Mouse (Mus musculus): ENCODE measurements around the gene Btbd10. TPM values are rescaled to one million over a fixed set of nuclear protein-coding genes. Genes with fewer than 3 reads are reported as not detected.

The Btbd10 gene
- polyA plus RNA-seq, 1 experiment from 2014 or later: 44.3 TPM

DNA sequence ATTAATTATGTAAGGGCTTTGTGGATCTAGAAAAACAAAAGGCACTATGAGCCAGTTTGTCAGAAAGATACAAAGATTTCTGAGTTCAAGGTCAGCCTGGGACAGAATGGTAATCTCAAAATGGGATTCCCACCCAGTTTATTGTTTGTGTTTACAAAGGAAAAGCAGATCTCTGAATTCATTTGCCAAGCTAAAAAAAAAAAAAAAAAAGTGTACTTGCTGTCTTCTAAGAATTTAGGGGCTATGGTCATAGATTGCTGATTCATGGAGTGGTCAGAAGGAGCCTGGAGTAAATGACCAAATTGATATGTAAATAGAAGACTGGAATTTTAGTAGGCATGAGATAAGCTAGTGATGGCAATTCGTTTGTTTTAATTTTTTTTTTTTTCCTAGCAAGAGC is 49.1 kb downstream of the Btbd10 start:
- Histone ChIP-seq H3K36me3 (ENCODE audit: control insufficient read depth, insufficient read depth, low read length) (no peaks in the 10 kb centered on the region), H3K9ac (ENCODE audit: low read length) (no peak overlapping the region), H3K4me3 (ENCODE audit: low read depth, low read length) (no peak overlapping the region), H3K4me2 (ENCODE audit: low read depth) (no peak overlapping the region), H3K4me1 (ENCODE audit: control insufficient read depth, insufficient read depth, low read length) (no peaks in the 10 kb centered on the region), H3K27ac (ENCODE audit: low read depth, low read length) (no peak overlapping the region), H3K9me3 (ENCODE audit: control insufficient read depth, low read length) (no peaks in the 10 kb centered on the region), H3K27me3 (ENCODE audit: control insufficient read depth, insufficient read depth, low read length) (no peaks in the 10 kb centered on the region)
- DNase-seq (ENCODE audit: low spot score) (no peak), ATAC-seq (ENCODE audit: insufficient read depth, low FRiP score, low TSS enrichment) (no peak)
- 70% methylated on average over 1 of the region's 1 CpGs for WGBS

DNA sequence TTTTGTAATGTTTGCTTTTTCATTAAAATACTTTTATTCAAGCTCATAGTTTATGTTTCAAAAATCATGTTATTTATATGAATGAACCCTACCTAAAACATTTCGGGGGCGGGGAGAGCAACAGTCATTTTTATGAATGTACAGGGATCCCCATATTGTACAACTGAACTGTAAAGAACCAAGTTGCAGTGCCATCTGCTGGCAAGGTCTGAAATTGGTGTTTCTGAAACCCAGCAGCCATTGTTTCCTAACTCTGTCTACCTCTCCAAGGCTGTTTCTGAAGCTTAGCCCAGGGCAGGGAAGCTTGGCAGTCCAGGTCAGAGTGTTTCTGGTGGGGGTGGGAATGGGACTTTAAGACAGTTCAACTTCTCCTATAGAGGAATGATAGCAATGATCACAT is 57.4 kb downstream of the Btbd10 start:
- Histone ChIP-seq H3K4me1 (ENCODE audit: control insufficient read depth, insufficient read depth, low read length) (no peaks in the 10 kb centered on the region), H3K4me2 (ENCODE audit: low read depth) (no peak overlapping the region), H3K27me3 (ENCODE audit: control insufficient read depth, insufficient read depth, low read length) (no peaks in the 10 kb centered on the region), H3K36me3 (ENCODE audit: control insufficient read depth, insufficient read depth, low read length) (no peaks in the 10 kb centered on the region; the same call in 1 of the 2 replicates), H3K27ac (ENCODE audit: low read depth, low read length) (no peak overlapping the region), H3K9ac (ENCODE audit: low read length) (no peak overlapping the region), H3K9me3 (ENCODE audit: control insufficient read depth, low read length) (no peaks in the 10 kb centered on the region), H3K4me3 (ENCODE audit: low read depth, low read length) (no peak overlapping the region)
- DNase-seq (ENCODE audit: low spot score): peak; percentile 69
- no peak for ATAC-seq (ENCODE audit: insufficient read depth, low FRiP score, low TSS enrichment)
- WGBS: 33% methylated on average over 2 of the region's 2 CpGs

DNA sequence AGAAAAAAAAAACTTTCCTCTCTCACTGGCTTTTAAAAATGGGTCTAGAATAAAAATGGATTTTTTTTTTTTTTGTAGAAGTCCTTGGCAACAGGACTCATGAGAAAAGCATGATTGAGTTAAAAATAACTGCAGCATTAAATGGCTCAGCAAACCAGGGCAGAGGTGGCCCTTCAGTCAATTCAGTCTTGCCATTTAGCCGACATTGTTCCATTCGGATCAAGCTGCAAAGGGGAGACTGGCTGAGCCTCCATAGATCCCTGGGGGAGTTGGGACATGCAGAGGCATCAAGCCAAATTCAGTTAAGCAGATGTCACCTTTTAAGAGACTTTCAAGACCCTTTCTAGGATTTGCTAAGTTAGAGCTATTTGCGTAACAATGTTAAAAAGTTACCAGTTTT is 59.1 kb downstream of the Btbd10 start:
- no peak overlapping the region for H3K9ac ChIP-seq (ENCODE audit: low read length)
- H3K4me1 ChIP-seq (ENCODE audit: control insufficient read depth, insufficient read depth, low read length): no peaks in the 10 kb centered on the region
- ATAC-seq (ENCODE audit: insufficient read depth, low FRiP score, low TSS enrichment): no peak
- H3K4me2 ChIP-seq (ENCODE audit: low read depth): no peak overlapping the region
- DNase-seq (ENCODE audit: low spot score): no peak
- no peak overlapping the region for H3K27ac ChIP-seq (ENCODE audit: low read depth, low read length)
- no peaks in the 10 kb centered on the region for H3K27me3 ChIP-seq (ENCODE audit: control insufficient read depth, insufficient read depth, low read length)
- H3K36me3 ChIP-seq (ENCODE audit: control insufficient read depth, insufficient read depth, low read length): no peaks in the 10 kb centered on the region; the same call in 1 of the 2 replicates
- H3K4me3 ChIP-seq (ENCODE audit: low read depth, low read length): no peak overlapping the region
- H3K9me3 ChIP-seq (ENCODE audit: control insufficient read depth, low read length): no peaks in the 10 kb centered on the region
- 79% methylated on average over 3 of the region's 3 CpGs for WGBS

DNA sequence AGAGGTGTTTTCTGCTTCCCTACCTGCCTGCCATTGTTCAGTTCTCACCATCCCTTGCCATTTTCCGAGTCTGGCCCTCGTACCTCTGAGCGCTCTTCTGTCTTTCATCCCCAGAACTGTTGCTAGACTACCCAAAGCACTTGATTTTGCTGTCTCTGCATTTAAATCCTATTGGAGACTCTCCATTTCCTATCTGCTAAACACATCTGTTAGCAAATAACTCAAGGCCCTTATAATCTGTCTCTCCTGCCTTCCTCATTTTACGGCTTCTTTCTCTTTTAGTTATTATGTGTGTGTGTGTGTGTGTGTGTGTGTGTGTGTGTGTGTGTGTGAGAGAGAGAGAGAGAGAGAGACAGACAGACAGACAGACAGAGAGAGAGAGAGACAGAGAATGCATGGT is 71.4 kb downstream of the Btbd10 start:
- no peak for ATAC-seq (ENCODE audit: insufficient read depth, low FRiP score, low TSS enrichment)
- WGBS: 95% methylated on average over 4 of the region's 4 CpGs

DNA sequence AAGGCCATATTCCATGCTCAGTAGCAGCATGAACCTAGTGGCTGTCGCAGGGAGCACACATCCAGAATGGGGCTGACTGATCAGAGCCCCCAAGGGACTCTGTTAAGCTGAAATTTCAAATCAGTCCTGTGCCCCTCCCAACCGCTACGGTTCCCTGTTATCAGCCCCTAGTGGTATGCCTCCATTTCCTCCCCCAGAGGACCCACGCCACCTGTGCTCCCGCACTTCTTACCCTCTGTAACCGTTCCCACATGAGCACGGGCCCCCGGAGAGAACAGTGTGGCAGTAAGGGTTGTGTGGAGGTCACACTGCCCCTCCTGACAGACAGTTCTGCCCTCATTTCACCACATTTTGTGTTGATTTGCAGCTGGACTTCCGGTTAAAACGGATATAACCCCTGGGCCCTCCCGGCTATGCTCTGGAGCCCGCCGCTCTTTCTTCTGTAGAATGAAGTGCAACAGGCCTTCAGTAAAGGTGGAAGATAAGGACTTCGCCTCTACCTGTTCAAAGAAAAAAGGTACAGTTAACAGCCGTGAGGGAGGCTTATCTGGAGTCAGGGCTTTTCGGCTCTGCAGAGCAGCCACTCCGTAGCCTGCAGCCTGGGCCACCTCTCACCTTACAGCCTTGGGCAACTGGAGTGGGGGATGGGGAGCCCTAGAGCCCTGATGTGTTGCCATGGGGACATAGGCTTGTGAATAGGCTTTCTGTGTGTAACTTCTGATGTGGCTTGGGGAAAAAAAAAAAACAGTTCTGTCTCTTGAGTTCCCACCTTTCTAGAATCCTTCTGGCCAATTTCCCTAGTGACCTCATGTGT is 73.9 kb downstream of the Btbd10 start:
- peaks cover 9% of the 10 kb centered on the region for H3K4me1 ChIP-seq (ENCODE audit: control insufficient read depth, insufficient read depth, low read length)
- no peak overlapping the region for H3K27ac ChIP-seq (ENCODE audit: low read depth, low read length)
- peak overlapping the region; percentile 17; the same call in 1 of the 2 replicates for H3K4me2 ChIP-seq (ENCODE audit: low read depth)
- ATAC-seq (ENCODE audit: insufficient read depth, low FRiP score, low TSS enrichment): 0 out of 2 replicates have a peak, but pooled peaks have one; percentile 23
- H3K4me3 ChIP-seq (ENCODE audit: low read depth, low read length): no peak overlapping the region
- WGBS: 37% methylated on average over 17 of the region's 17 CpGs
- no peaks in the 10 kb centered on the region for H3K27me3 ChIP-seq (ENCODE audit: control insufficient read depth, insufficient read depth, low read length)
- H3K9ac ChIP-seq (ENCODE audit: low read length): peak overlapping the region; percentile 2; the same call in 1 of the 2 replicates
- H3K9me3 ChIP-seq (ENCODE audit: control insufficient read depth, low read length): no peaks in the 10 kb centered on the region
- peak; percentile 58 for DNase-seq (ENCODE audit: low spot score)
- no peaks in the 10 kb centered on the region for H3K36me3 ChIP-seq (ENCODE audit: control insufficient read depth, insufficient read depth, low read length)

More for the DNA sequence above, 71.4 kb downstream of the Btbd10 start:
- H3K27ac ChIP-seq (ENCODE audit: low read depth, low read length): no peak overlapping the region
- H3K4me2 ChIP-seq (ENCODE audit: low read depth): no peak overlapping the region
- no peak overlapping the region for H3K4me3 ChIP-seq (ENCODE audit: low read depth, low read length)
- no peaks in the 10 kb centered on the region for H3K9me3 ChIP-seq (ENCODE audit: control insufficient read depth, low read length)
- DNase-seq (ENCODE audit: low spot score): no peak
- H3K36me3 ChIP-seq (ENCODE audit: control insufficient read depth, insufficient read depth, low read length): no peaks in the 10 kb centered on the region
- H3K4me1 ChIP-seq (ENCODE audit: control insufficient read depth, insufficient read depth, low read length): peaks cover 9% of the 10 kb centered on the region
- no peak overlapping the region for H3K9ac ChIP-seq (ENCODE audit: low read length)
- H3K27me3 ChIP-seq (ENCODE audit: control insufficient read depth, insufficient read depth, low read length): no peaks in the 10 kb centered on the region

DNA sequence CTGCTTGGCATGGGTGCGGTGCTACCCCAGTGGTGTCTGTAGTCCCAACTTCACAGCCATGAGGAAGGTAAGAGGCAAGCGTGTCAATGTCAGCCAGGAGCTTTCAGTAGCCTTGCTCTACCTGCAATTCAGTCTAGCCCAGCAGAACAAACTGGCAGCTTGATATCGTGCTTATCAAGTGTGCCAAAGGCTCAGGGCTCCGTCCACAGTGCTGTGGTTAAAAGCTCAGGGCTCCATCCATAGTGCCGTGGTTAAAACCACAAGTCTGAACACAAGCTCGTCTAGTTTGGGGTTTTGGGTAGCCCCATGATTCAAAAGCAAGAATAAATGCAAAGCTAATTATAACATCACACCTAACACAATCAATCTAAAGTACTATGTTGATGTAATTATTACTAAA is 74.6 kb downstream of the Btbd10 start:
- no peaks in the 10 kb centered on the region for H3K36me3 ChIP-seq (ENCODE audit: control insufficient read depth, insufficient read depth, low read length)
- no peak overlapping the region for H3K4me3 ChIP-seq (ENCODE audit: low read depth, low read length)
- no peak overlapping the region for H3K27ac ChIP-seq (ENCODE audit: low read depth, low read length)
- ATAC-seq (ENCODE audit: insufficient read depth, low FRiP score, low TSS enrichment) (no peak), DNase-seq (ENCODE audit: low spot score) (no peak)
- no peaks in the 10 kb centered on the region for H3K9me3 ChIP-seq (ENCODE audit: control insufficient read depth, low read length)
- H3K9ac ChIP-seq (ENCODE audit: low read length): no peak overlapping the region
- H3K4me2 ChIP-seq (ENCODE audit: low read depth): no peak overlapping the region
- H3K4me1 ChIP-seq (ENCODE audit: control insufficient read depth, insufficient read depth, low read length): peaks cover 9% of the 10 kb centered on the region
- 92% methylated on average over 6 of the region's 6 CpGs for WGBS
- H3K27me3 ChIP-seq (ENCODE audit: control insufficient read depth, insufficient read depth, low read length): no peaks in the 10 kb centered on the region

DNA sequence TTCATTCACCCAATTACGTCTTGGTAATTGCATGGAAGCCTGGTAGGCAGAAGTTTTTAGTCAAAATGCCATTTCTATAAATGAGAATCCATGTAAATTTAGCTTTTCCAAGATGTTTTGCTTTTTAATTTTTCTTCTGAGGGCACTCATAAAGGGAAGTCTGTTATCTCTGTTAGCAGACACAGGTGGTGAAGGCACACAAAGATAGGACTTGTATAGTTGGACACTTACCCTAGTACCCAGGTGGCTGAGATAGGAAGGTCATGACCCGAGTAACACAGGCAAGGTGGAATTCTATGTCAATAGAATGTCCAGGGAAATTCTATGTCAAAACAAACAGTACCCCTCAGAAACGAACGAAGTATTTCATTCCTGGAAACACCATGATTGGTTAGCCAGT is 77.0 kb downstream of the Btbd10 start:
- no peak overlapping the region for H3K27ac ChIP-seq (ENCODE audit: low read depth, low read length)
- H3K27me3 ChIP-seq (ENCODE audit: control insufficient read depth, insufficient read depth, low read length): no peaks in the 10 kb centered on the region
- no peak overlapping the region for H3K4me2 ChIP-seq (ENCODE audit: low read depth)
- no peak overlapping the region for H3K9ac ChIP-seq (ENCODE audit: low read length)
- DNase-seq (ENCODE audit: low spot score) (no peak), ATAC-seq (ENCODE audit: insufficient read depth, low FRiP score, low TSS enrichment) (no peak)
- WGBS: 85% methylated on average over 4 of the region's 4 CpGs
- no peaks in the 10 kb centered on the region for H3K9me3 ChIP-seq (ENCODE audit: control insufficient read depth, low read length)
- H3K36me3 ChIP-seq (ENCODE audit: control insufficient read depth, insufficient read depth, low read length): no peaks in the 10 kb centered on the region
- peaks cover 9% of the 10 kb centered on the region for H3K4me1 ChIP-seq (ENCODE audit: control insufficient read depth, insufficient read depth, low read length)
- no peak overlapping the region for H3K4me3 ChIP-seq (ENCODE audit: low read depth, low read length)

DNA sequence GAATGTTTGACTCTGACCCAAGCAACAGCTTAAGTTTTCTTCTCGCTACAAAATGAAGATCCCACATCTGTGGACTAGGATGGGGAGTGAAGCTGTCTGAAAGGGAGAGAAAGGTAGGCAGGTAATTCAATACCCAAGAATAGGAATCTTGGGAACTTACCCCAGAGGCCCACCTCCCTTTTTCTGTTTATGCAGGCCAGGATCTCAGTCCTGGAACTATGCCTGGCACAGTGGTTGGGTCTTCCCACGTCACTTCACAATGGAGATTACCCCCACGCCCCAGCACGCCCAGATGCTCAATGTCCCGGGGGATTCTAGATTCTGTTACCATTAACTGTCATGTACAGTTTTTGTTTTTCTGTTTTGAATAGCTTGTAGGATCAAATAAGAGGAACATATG is 77.5 kb downstream of the Btbd10 start:
- Histone ChIP-seq H3K36me3 (ENCODE audit: control insufficient read depth, insufficient read depth, low read length) (no peaks in the 10 kb centered on the region), H3K9me3 (ENCODE audit: control insufficient read depth, low read length) (no peaks in the 10 kb centered on the region), H3K27ac (ENCODE audit: low read depth, low read length) (no peak overlapping the region), H3K27me3 (ENCODE audit: control insufficient read depth, insufficient read depth, low read length) (no peaks in the 10 kb centered on the region), H3K4me1 (ENCODE audit: control insufficient read depth, insufficient read depth, low read length) (peaks cover 9% of the 10 kb centered on the region), H3K4me2 (ENCODE audit: low read depth) (no peak overlapping the region), H3K4me3 (ENCODE audit: low read depth, low read length) (no peak overlapping the region), H3K9ac (ENCODE audit: low read length) (no peak overlapping the region)
- no peak for DNase-seq (ENCODE audit: low spot score)
- 91% methylated on average over 5 of the region's 5 CpGs for WGBS
- no peak for ATAC-seq (ENCODE audit: insufficient read depth, low FRiP score, low TSS enrichment)

DNA sequence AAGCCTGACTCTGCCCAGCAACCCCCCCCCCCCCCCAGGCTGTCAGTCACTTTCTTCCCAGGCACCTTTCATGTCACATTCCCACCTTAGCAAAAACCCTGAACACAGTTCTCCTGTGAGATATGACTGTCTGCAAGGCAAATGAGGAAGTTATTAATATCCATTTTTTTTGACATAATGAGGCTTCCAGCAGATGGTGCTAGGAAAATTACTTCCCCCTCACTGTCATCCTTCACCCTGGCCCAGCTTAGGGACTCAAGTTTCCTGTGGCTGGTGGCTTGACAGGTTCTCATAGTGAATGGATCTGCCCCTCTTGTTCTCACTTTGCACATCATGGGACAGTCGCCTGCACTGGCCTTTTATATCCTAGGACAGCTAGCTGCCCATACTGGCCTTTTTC is 80.0 kb downstream of the Btbd10 start:
- DNase-seq (ENCODE audit: low spot score): no peak

More for the DNA sequence above, 80.0 kb downstream of the Btbd10 start:
- Histone ChIP-seq H3K27me3 (ENCODE audit: control insufficient read depth, insufficient read depth, low read length) (no peaks in the 10 kb centered on the region), H3K4me2 (ENCODE audit: low read depth) (no peak overlapping the region), H3K4me1 (ENCODE audit: control insufficient read depth, insufficient read depth, low read length) (no peaks in the 10 kb centered on the region), H3K36me3 (ENCODE audit: control insufficient read depth, insufficient read depth, low read length) (no peaks in the 10 kb centered on the region), H3K27ac (ENCODE audit: low read depth, low read length) (no peak overlapping the region), H3K9ac (ENCODE audit: low read length) (no peak overlapping the region), H3K4me3 (ENCODE audit: low read depth, low read length) (no peak overlapping the region), H3K9me3 (ENCODE audit: control insufficient read depth, low read length) (no peaks in the 10 kb centered on the region)
- WGBS: 79% methylated on average over 1 of the region's 1 CpGs
- ATAC-seq (ENCODE audit: insufficient read depth, low FRiP score, low TSS enrichment): no peak
